Mouse (Mus musculus) cerebellum, adult 11-12 months (tissue): Measurements from ENCODE around the gene Nfu1.
"Not testable (repeated sequence)": the region's sequence is repeated elsewhere in the genome, so short reads cannot be mapped to it uniquely, and the experiment has no call there.

Experiments
- DNase-seq: peaks from one replicate; pipeline ENCODE4 v3.0.0; 2022

Gene Nfu1

GRCm38 (mm10) chr6:87026980-87027379 lies 17.9 kb downstream of the Nfu1 start:
- DNase-seq = no peak

GRCm38 (mm10) chr6:87028881-87029280 lies 19.8 kb downstream of the Nfu1 start:
- DNase-seq = no peak

DNA sequence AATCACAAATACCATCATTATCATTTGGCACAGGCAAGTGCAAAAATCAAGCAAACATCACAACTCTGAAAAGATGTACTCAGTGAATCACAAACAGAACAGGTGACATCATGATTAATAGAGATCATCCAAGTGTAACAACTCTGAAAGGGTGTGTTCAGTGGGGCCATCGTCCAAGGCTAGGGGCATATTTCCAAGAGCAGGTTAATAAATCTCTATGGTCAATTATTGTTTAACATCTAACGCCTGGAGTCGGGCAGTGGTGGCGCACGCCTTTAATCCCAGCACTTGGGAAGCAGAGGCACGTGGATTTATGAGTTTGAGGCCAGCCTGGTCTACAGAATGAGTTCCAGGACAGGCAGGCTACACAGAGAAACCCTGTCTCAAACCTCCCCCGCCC lies 22.3 kb downstream of the Nfu1 start:
- DNase-seq = not testable (repeated sequence)

- DNase-seq = no peak
Observed at GRCm38 (mm10) chr6:87032401-87032800, 23.4 kb downstream of the Nfu1 start.

GRCm38 (mm10) chr6:87034395-87034794 lies 25.4 kb downstream of the Nfu1 start:
- no peak for DNase-seq

- no peak for DNase-seq
Observed at GRCm38 (mm10) chr6:87037826-87038620, 29.0 kb downstream of the Nfu1 start.

DNA sequence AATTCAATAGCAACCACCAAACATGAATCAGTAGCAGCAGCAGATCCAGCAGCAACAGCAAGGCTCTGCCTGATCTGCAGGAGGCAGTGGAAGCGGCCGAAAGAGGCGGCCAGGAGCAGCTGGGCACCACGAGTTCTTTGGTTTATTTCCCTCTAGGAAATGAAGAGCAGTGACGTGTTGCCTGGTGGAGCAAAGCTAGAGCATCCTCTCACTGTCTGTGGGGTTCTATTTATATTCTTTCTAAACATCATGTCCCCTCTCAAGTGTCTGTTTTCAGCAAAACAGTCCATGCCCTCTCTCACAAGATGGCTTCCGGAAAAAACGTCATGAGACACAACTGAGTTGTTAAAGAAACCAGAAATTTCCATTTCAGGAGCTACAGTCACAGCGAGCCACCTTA lies 30.1 kb downstream of the Nfu1 start:
- no peak for DNase-seq

- DNase-seq = peak; percentile 16
Observed at GRCm38 (mm10) chr6:87040971-87041370, 31.9 kb downstream of the Nfu1 start.

GRCm38 (mm10) chr6:87041431-87041830 lies 32.4 kb downstream of the Nfu1 start:
- DNase-seq = no peak

DNA sequence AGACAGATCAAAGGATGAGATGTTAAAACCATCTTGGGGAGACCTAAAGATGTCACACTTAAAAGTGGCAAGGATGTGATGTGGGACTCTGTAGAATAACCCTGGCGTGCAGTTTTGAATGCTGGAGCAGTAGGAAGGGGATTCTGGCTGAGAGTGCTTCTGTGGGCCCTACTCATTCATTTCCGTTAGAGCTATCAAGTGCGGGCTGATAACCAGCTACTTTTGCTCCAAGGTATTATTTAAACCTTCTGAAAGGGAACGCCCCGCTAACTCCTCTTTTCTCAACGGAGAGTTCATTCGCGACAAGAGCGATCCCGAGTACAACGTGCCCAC lies 32.9 kb downstream of the Nfu1 start:
- no peak for DNase-seq

DNA sequence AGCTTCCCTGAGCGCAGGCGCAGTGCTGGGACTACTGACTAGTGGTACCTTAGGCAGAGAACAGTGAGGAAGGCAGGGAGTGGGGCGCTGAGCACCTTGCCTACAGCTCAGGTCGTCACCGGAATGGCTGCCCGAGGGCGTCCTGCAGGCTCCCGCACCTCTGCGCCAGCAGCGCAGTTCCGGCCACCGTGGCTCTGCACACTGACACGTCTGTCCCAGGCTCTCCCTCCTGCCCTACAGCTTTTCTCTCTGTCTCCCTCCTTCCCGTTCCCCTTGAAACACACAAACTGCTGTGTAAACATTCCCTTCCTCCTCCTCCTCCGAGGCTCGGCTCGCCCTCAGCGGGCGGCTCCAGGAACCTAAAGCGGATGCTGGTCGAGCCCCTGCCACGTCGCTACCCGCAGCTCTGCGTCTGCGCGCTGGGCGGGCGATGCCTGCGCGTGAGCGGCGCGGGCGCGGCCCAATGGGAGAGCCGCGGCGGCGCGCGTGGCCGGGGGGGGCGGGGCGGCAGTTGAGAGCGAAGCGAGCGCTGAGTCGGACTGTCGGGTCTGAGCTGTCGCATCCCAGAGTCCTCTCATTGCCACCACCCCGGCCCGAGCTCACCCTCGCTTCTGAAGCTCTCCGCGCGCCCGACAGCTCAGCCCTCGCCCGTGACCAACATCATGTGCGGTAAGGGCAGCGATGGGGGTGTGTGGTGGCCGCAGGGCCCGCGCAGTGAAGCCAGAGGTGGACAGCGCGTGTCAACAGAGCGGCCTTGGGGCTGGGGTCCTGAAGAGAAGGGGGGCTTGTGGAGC lies 33.5 kb downstream of the Nfu1 start, which contains the start of gene Gfpt1:
Gene Gfpt1 (plus strand): TSS at position 510 of the 794 bp plus-strand sequence.
- DNase-seq = peak; percentile 95

DNA sequence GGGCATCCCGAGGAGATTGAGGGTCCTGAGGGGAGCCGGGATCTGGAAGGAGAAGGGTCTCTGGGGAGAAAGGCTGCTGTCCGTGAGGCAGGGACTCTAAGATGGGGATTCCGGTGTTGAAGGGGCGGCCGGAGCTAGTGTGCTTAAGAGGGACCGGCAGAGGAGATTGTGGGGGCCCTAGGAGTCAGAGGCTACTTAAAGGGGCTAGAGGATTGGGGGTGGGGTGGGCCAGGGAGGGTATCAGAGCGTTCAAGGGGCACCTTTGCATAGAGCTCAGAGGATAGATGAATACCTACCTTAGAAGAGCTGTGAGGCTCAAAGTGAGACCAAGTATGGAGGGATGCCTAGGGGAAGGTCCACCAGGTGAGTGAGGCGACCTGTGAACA lies 34.1 kb downstream of the Nfu1 start:
- no peak for DNase-seq

- DNase-seq = no peak
Observed at GRCm38 (mm10) chr6:87044895-87045294, 35.9 kb downstream of the Nfu1 start.

DNA sequence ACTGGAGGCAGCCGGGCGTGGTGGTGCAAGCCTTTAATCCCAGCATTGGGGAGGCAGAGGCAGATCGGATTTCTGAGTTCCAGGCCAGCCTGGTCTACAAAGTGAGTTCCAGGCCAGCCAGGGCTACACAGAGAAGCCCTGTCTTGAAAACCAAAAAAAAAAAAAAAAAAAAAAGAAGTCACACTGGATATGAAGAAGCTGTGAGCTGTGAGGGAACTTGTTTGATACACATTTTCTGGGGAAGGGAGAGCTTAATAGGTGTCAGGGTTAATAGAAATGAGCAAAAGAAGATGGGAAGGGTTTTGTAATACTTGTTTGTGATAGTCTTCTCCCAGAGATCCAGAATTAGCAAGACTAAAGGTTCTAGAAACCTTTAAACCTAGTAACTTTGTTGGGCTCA lies 36.5 kb downstream of the Nfu1 start:
- no peak for DNase-seq

GRCm38 (mm10) chr6:87048712-87049111 lies 39.7 kb downstream of the Nfu1 start:
- DNase-seq = not testable (repeated sequence)

DNA sequence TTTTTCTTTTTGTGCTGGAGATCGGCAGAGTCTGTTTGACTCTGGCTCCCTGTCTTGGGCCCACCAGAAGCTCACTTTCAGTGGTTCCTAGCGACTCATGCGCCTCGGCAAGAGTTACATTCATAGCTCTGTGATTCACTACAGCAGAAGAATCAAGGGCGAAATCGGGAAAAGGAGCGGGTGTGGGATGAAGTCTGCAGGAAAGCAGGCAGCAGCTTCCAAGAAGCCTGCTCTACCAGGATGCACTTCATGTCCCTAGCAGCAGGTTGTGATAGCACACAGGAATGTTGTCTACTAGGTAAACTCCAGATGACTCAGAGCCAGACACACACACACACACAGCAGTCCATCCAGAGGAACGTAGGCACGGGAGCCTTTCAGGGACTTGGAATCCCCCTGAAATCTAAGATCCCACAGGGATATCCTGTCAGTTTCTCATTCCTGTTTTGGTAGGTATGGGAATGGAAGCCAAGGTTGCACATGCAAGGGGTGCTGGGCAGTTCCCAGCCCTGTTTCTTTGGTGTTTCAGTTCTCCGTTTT lies 42.9 kb downstream of the Nfu1 start:
- DNase-seq = no peak

DNA sequence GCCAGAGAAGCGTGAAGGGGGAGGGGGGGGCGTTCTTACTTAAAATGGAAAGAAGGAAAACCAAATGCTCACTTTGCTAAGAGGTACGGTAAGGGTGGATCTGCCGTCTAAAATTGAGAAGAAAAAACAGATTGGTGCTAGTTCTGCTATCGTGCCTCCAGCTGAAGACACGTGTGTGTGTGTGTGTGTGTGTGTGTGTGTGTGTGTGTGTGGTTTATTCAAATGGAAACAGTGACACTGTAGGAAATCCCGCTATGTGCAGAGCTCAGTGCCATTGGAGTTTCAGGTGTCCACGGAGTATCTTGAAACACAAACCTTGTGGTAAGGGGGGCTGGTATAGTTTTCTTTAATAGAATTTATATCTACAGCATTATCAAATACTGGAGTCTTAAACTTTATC lies 45.2 kb downstream of the Nfu1 start:
- DNase-seq = no peak

GRCm38 (mm10) chr6:87059754-87060153 lies 50.7 kb downstream of the Nfu1 start:
- no peak for DNase-seq

DNA sequence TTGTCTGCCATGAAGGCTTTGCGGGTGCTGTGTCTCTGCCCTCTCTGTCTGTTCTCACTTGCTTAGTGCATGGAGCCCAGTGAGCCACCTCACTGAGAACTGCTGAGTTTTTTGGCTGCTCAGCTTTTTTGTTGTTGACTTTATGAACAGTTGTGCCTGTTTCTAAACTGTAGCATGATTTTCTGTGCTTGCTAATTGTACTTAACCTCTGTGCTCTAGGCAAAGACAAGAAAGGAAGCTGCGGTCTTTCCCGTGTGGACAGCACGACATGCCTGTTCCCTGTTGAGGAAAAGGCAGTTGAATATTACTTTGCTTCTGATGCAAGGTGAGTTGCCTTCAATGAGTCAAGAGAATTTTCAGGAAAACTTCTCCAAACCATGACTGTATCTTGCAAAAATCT lies 54.5 kb downstream of the Nfu1 start:
- no peak for DNase-seq

DNA sequence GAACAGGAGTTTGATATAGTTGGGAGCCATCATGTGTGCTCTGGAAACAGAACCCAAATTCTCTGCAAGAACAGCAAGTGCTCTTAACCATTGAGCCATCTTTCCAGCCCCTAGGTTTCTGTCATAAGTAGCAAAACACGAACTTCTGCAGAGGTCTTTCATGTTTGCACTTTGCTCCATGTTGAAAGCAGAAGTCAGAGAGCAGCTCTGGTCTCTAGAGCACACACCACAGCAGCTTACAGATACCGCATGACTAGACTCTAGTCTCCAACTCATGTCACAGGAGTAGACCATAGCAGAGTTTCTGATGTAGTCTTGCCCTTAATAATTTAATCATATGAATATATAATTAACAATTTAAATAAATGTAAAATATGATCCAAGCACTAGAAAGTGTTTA lies 59.2 kb downstream of the Nfu1 start:
- DNase-seq = no peak

GRCm38 (mm10) chr6:87069195-87069900 lies 60.3 kb downstream of the Nfu1 start:
- DNase-seq = no peak

- DNase-seq = no peak
Observed at GRCm38 (mm10) chr6:87070641-87071040, 61.6 kb downstream of the Nfu1 start.

- DNase-seq = no peak
Observed at GRCm38 (mm10) chr6:87072759-87073158, 63.7 kb downstream of the Nfu1 start.
